Mouse (Mus musculus): ENCODE measurements around the gene Rcc1l. TPM values are rescaled to one million over a fixed set of nuclear protein-coding genes. Genes with fewer than 3 reads are reported as not detected.

The Rcc1l gene
- total RNA-seq, 2 experiments from 2014 or later: 2.1 to 2.9 TPM

DNA sequence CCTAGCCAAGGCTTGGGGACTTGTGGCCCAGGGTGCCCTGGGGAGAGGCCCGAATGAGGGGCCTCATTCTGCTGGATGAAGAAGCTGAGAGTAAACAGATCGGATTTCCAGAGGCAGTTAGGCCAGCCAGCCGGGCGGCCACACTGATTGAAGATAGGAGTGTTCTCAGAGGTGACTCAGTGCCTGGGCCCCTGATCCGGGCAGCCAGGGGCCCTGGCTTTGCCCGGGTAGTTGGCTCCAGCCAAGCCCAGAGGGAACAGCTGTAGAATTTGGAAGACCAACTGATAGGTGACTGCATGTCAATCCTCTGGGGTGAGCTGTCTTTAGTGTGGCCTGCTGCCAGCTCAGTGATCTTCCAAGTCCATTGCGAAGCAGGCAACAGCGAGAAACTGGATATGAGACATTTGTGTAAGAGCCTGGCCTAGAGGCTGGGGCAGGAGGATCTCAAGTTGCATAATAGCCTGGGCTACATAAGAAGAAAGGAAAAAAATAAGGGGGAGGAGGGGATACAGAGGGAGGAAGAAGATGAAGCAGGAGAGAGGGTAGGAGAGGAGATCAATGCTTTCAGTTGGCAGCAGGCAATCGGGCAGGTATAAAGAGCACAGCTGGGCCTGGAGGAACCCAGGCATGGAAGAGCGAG, 57.0 kb downstream of the Rcc1l start:
- ATAC-seq (ENCODE audit: poor library complexity, severe bottlenecking): no peak

DNA sequence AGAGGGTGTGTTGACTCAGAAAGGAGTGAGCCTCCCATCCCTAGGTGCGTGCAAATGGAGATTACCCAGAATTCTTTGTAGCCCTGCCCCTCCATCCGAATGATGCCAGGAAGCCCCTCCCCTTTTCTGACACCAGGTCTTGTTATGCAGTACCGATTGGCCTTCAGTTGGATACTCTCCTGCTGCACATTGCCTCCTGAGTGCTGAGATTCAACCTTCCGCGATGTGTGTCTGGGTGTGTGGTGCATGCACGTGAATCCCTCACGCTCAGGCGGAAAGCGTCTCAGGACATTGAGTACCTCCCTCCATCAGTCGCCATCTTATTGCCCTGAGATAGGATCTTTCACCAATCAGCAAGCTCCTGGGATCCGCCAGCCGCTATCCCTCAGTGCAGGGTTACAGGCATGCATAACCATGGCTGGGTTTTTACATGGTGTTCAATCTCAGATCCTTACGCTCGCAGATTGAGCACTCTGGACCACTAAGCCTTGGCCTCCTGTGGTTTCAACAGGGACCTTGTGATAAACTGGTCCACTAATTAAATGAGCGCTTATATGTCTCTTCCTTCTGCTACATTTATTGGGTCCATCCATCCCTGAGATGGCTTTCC, 57.7 kb downstream of the Rcc1l start:
- no peak for ATAC-seq (ENCODE audit: poor library complexity, severe bottlenecking)

- ATAC-seq (ENCODE audit: poor library complexity, severe bottlenecking): peak; percentile 84
These were observed 60.8 kb downstream of the Rcc1l start for GRCm38 (mm10) chr5:134115639-134116259.

- ATAC-seq (ENCODE audit: poor library complexity, severe bottlenecking): no peak
These were observed 61.6 kb downstream of the Rcc1l start for GRCm38 (mm10) chr5:134114981-134115380.

GRCm38 (mm10) chr5:134105829-134106228, 70.7 kb downstream of the Rcc1l start:
- peak; percentile 61 for ATAC-seq (ENCODE audit: poor library complexity, severe bottlenecking)

DNA sequence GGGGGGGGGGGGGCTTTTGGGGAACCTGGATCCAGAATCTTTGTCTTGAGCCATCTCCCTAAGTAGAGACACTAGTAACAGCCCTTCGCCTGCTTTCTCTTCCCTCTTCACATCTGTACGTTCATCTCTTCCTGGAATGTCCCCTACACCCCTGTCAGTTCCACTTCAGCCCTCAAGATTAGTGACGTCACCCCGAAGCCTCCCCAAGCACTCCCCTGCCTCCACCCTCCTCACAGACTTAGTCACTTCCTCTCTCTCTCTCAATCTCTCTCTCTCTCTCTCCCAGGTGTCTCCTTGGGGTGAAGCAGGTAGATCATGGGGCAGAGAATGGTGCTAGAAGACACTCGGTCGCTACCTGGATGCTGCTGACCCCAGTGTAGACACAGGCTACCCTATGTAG, 73.9 kb downstream of the Rcc1l start:
- ATAC-seq (ENCODE audit: poor library complexity, severe bottlenecking): peak; percentile 36; the same call in 1 of the 2 replicates

GRCm38 (mm10) chr5:134101883-134102282, 74.7 kb downstream of the Rcc1l start:
- ATAC-seq (ENCODE audit: poor library complexity, severe bottlenecking): no peak

GRCm38 (mm10) chr5:134101322-134101721, 75.3 kb downstream of the Rcc1l start:
- no peak for ATAC-seq (ENCODE audit: poor library complexity, severe bottlenecking)

DNA sequence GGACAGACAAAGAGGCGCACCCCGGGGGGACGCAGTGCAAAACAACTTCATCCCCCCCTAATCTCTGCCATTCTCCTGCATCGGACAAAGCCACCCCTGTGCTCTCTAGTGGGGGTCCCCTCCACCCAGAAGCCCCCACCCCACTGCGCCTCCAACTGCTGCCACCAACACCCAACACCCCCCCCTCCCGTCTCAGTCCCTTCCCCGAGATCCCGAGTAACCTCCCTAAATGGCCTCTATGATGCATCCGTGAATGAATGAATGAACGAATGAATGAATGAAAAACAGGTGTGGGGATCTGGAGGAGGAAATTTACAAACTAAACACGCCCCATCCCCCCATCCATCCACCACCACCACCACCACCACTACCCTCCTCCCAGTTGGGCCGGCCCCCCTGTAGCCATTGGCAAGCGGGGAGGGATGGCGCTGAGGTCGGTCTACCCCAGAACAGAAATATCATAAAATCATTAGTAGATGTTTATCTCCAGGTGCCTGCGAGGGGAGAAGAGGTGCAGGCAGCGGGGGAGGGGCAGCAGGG, 76.3 kb downstream of the Rcc1l start:
- ATAC-seq (ENCODE audit: poor library complexity, severe bottlenecking): no peak

GRCm38 (mm10) chr5:134099496-134100211, 76.9 kb downstream of the Rcc1l start, which contains the start of gene Castor2:
Castor2 (plus strand) TSS chr5:134099711.
- ATAC-seq (ENCODE audit: poor library complexity, severe bottlenecking): peak; percentile 93

DNA sequence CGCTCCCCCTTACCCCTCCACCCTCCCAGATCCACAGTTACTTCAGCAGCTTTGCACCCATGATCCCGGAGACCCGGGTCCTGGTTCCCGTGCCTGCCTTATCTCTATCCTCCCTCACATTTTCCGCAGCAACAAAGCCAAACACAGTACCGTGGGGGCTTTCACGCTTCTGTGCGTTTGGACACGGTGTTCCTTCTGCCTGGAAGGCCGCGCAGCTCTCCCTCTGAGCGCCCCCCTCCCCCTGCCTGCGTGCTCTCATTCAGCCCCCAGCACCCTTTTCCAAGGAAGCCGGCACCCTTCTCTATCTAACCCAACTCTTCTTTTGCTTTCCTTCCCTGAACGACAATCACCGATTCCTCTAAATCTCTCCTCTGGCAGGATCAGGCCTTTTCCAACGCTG, 77.6 kb downstream of the Rcc1l start:
- ATAC-seq (ENCODE audit: poor library complexity, severe bottlenecking): no peak

GRCm38 (mm10) chr5:134098341-134098902, 78.2 kb downstream of the Rcc1l start:
- no peak for ATAC-seq (ENCODE audit: poor library complexity, severe bottlenecking)

Other genes with a start within 250 kb of the Rcc1l start
- gene Castor2, start 77.1 kb downstream of the Rcc1l start, total RNA-seq (2015): 5.7 and 7.2 TPM in 2 replicates
- 2.1 TPM in 2 replicates for gene Castor2, start 77.1 kb downstream of the Rcc1l start, total RNA-seq (2017)
- gene Gtf2ird2, start 7.2 kb upstream of the Rcc1l start, total RNA-seq (2015): 2.7 and 4.4 TPM in 2 replicates
- 2.5 and 3.2 TPM in 2 replicates for gene Gtf2ird2, start 7.2 kb upstream of the Rcc1l start, total RNA-seq (2017)
- gene Ncf1, start 52.9 kb upstream of the Rcc1l start, total RNA-seq (2015): 284 and 306 TPM in 2 replicates
- gene Ncf1, start 52.9 kb upstream of the Rcc1l start, total RNA-seq (2017): 339 and 371 TPM in 2 replicates
- 24.8 and 31.2 TPM in 2 replicates for gene Gtf2i, start 138.0 kb upstream of the Rcc1l start, total RNA-seq (2015)
- 15.5 and 23.6 TPM in 2 replicates for gene Gtf2i, start 138.0 kb upstream of the Rcc1l start, total RNA-seq (2017)

Data from megakaryocyte, adult 5-6 weeks (primary cell).